Mouse (Mus musculus): Measurements from ENCODE around the gene Atp6v0a2.
A peak's percentile ranks its signal among the peaks of the same experiment; 100 is the strongest.
"Not testable (repeated sequence)": the region's sequence is repeated elsewhere in the genome, so short reads cannot be mapped to it uniquely, and the experiment has no call there.

Atp6v0a2 gene

GRCm38 (mm10) chr5:124628448-124629363 is at the start of gene Atp6v0a2:
TSS of gene Atp6v0a2 (plus strand) at chr5:124628576.
- DNase-seq (ENCODE audit: low read depth, low spot score): peak; percentile 83

GRCm38 (mm10) chr5:124578633-124579317 is 49.6 kb upstream of the Atp6v0a2 start, which contains the start of the genes Eif2b1 and Gtf2h3:
TSS of gene Eif2b1 (minus strand) at chr5:124579131.
TSS of gene Gtf2h3 (plus strand) at chr5:124579140.
- peak; percentile 94 for DNase-seq (ENCODE audit: low read depth, low spot score)

- DNase-seq (ENCODE audit: low read depth, low spot score): no peak
Measured at GRCm38 (mm10) chr5:124582515-124582914, 45.9 kb upstream of the Atp6v0a2 start.

GRCm38 (mm10) chr5:124592768-124593167 is 35.6 kb upstream of the Atp6v0a2 start:
- no peak for DNase-seq (ENCODE audit: low read depth, low spot score)

GRCm38 (mm10) chr5:124598224-124599174 is 29.9 kb upstream of the Atp6v0a2 start:
- peak; percentile 94 for DNase-seq (ENCODE audit: low read depth, low spot score)

GRCm38 (mm10) chr5:124599726-124600125 is 28.6 kb upstream of the Atp6v0a2 start:
- DNase-seq (ENCODE audit: low read depth, low spot score): not testable (repeated sequence)

GRCm38 (mm10) chr5:124602349-124602748 is 26.0 kb upstream of the Atp6v0a2 start:
- DNase-seq (ENCODE audit: low read depth, low spot score): peak; percentile 43

GRCm38 (mm10) chr5:124604296-124604695 is 24.1 kb upstream of the Atp6v0a2 start:
- no peak for DNase-seq (ENCODE audit: low read depth, low spot score)

- DNase-seq (ENCODE audit: low read depth, low spot score): no peak
Measured at GRCm38 (mm10) chr5:124605041-124605622, 23.2 kb upstream of the Atp6v0a2 start.

- no peak for DNase-seq (ENCODE audit: low read depth, low spot score)
Measured at GRCm38 (mm10) chr5:124610965-124611364, 17.4 kb upstream of the Atp6v0a2 start.

GRCm38 (mm10) chr5:124614709-124615108 is 13.7 kb upstream of the Atp6v0a2 start:
- DNase-seq (ENCODE audit: low read depth, low spot score): no peak

GRCm38 (mm10) chr5:124618711-124619110 is 9.7 kb upstream of the Atp6v0a2 start:
- no peak for DNase-seq (ENCODE audit: low read depth, low spot score)

- no peak for DNase-seq (ENCODE audit: low read depth, low spot score)
Measured at GRCm38 (mm10) chr5:124621362-124621761, 7.0 kb upstream of the Atp6v0a2 start.

- no peak for DNase-seq (ENCODE audit: low read depth, low spot score)
Measured at GRCm38 (mm10) chr5:124622890-124623289, 5.5 kb upstream of the Atp6v0a2 start.

- no peak for DNase-seq (ENCODE audit: low read depth, low spot score)
Measured at GRCm38 (mm10) chr5:124624291-124624690, 4.1 kb upstream of the Atp6v0a2 start.

GRCm38 (mm10) chr5:124629641-124630040 is 1.3 kb downstream of the Atp6v0a2 start:
- no peak for DNase-seq (ENCODE audit: low read depth, low spot score)

GRCm38 (mm10) chr5:124631685-124632084 is 3.3 kb downstream of the Atp6v0a2 start:
- no peak for DNase-seq (ENCODE audit: low read depth, low spot score)

- DNase-seq (ENCODE audit: low read depth, low spot score): no peak
Measured at GRCm38 (mm10) chr5:124632461-124632860, 4.1 kb downstream of the Atp6v0a2 start.

GRCm38 (mm10) chr5:124633425-124633824 is 5.0 kb downstream of the Atp6v0a2 start:
- no peak for DNase-seq (ENCODE audit: low read depth, low spot score)

- peak; percentile 29 for DNase-seq (ENCODE audit: low read depth, low spot score)
Measured at GRCm38 (mm10) chr5:124635068-124635467, 6.7 kb downstream of the Atp6v0a2 start.

GRCm38 (mm10) chr5:124636139-124636538 is 7.8 kb downstream of the Atp6v0a2 start:
- DNase-seq (ENCODE audit: low read depth, low spot score): no peak
